Mouse (Mus musculus) c-Kit-positive CD71-positive TER-119-negative erythroid progenitor cells, embryonic 14.5 days (primary cell): ENCODE results near the gene Odf3l2.

Experiments used
- DNase-seq: peaks from one replicate; pipeline ENCODE4 v3.0.0-alpha.2; 2013; ENCODE audit warnings: low read depth

The Odf3l2 gene

GRCm38 (mm10) chr10:79645711-79646110 is at the start of gene Odf3l2:
TSS of gene Odf3l2 (minus strand) at chr10:79645738.
- no peak for DNase-seq

- DNase-seq = no peak
Measured at GRCm38 (mm10) chr10:79694379-79694655, 48.8 kb upstream of the Odf3l2 start.

- no peak for DNase-seq
Measured at GRCm38 (mm10) chr10:79693580-79694378, 48.2 kb upstream of the Odf3l2 start.

GRCm38 (mm10) chr10:79691986-79692548 is 46.5 kb upstream of the Odf3l2 start:
- no peak for DNase-seq

GRCm38 (mm10) chr10:79689178-79689577 is 43.6 kb upstream of the Odf3l2 start:
- no peak for DNase-seq

GRCm38 (mm10) chr10:79688720-79689119 is 43.2 kb upstream of the Odf3l2 start, which contains the start of gene Gzmm:
TSS of gene Gzmm (plus strand) at chr10:79689020.
- DNase-seq = no peak

- DNase-seq = no peak
Measured at GRCm38 (mm10) chr10:79687513-79687912, 42.0 kb upstream of the Odf3l2 start.

GRCm38 (mm10) chr10:79686691-79687090 is 41.2 kb upstream of the Odf3l2 start:
- DNase-seq = no peak

- DNase-seq = no peak
Measured at GRCm38 (mm10) chr10:79686219-79686618, 40.7 kb upstream of the Odf3l2 start.

- DNase-seq = no peak
Measured at GRCm38 (mm10) chr10:79684770-79685600, 39.4 kb upstream of the Odf3l2 start.

GRCm38 (mm10) chr10:79683726-79684640 is 38.4 kb upstream of the Odf3l2 start:
- DNase-seq = no peak

- no peak for DNase-seq
Measured at GRCm38 (mm10) chr10:79682916-79683582, 37.5 kb upstream of the Odf3l2 start.

GRCm38 (mm10) chr10:79682551-79682915 is 37.0 kb upstream of the Odf3l2 start:
- DNase-seq = no peak

GRCm38 (mm10) chr10:79681591-79682245 is 36.2 kb upstream of the Odf3l2 start, which contains the start of gene Cdc34:
TSS of gene Cdc34 (plus strand) at chr10:79682195.
- DNase-seq = peak; percentile 94

- no peak for DNase-seq
Measured at GRCm38 (mm10) chr10:79680606-79681495, 35.3 kb upstream of the Odf3l2 start.

GRCm38 (mm10) chr10:79675346-79676035 is 30.0 kb upstream of the Odf3l2 start:
- no peak for DNase-seq

GRCm38 (mm10) chr10:79673054-79673453 is 27.5 kb upstream of the Odf3l2 start:
- DNase-seq = no peak

GRCm38 (mm10) chr10:79672088-79672455 is 26.5 kb upstream of the Odf3l2 start:
- DNase-seq = no peak
